Mouse (Mus musculus) adrenal gland, postnatal 36 days (tissue): ENCODE measurements around the gene Sox18. TPM values are rescaled to one million over a fixed set of nuclear protein-coding genes. Genes with fewer than 3 reads are reported as not detected.

Source experiments
- DNase-seq, 2 experiments: peaks; one replicate each; pipeline ENCODE4 v3.0.0; 2021; ENCODE audit warnings: mixed read lengths in 1 of 2
- long read RNA-seq, 2 experiments: library from polyadenylated mRNA; stranded (forward); transcript quantifications; one replicate each; pipeline ENCODE4 v2.0.0; 2021; ENCODE audit warnings: borderline sequencing depth in 2 of 2
- total RNA-seq, 2 experiments: library from RNA; stranded (reverse); gene quantifications; 2 replicates each; pipeline ENCODE4 v1.2.3; 2021

Gene Sox18
- total RNA-seq, result 10 to 100 TPM; 21.9 to 34.6 TPM
- long read RNA-seq, experiment 1, transcript Sox18-201 (2 exons, 1,620 nt), result major isoform, 23 of 26 reads
- long read RNA-seq, experiment 1, partial matches to known transcripts, result 3 of 26 reads
- long read RNA-seq, experiment 1, other reads (novel, unspliced or antisense), result 0 of 26 reads
- long read RNA-seq, experiment 2, transcript Sox18-201 (2 exons, 1,620 nt), result major isoform, 7 of 9 reads
- long read RNA-seq, experiment 2, partial matches to known transcripts, result 2 of 9 reads
- long read RNA-seq, experiment 2, other reads (novel, unspliced or antisense), result 0 of 9 reads

DNA sequence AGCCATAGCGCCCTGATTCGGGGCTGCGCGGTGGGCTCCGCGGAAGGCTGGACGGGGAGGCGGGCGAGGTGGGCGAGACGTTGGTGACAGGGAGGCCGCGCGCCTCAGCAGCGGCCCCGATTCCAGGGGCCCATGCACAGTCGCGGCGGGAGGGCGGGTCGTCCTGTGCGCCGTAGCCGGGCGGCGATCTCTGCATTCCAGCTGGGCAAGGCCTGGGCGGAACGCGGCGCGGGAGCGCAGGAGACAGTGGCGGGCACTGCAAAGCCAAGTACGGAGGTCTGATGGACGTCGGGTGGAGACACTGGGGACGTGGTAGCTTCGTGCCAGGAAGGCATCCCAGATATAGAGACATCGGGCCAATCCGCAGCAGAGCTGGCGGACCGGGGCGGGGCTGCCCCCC, at the start of gene Sox18:
Sox18 (minus strand) TSS at position 315 of the 400 bp plus-strand sequence.
- peak; percentile 68 to 78 for DNase-seq

DNA sequence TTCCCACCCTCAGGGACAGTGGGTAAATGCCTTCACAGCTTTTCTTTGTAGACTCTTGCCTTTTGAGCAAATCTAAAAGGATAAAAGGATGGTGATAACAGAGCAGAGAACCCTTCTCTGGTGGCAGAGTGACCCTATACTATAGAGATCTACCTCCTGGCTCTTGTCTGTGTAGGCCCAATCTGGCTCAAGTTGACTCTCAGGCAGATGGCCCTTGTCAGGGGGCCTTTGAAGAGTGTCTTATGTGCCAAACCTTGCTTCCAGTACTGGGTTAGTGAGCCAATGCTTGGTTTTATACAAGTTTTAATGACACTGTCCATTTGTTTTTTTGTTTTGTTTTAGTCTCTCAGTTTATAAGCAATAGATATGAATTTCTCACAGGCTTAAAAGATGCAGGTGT, 49.8 kb upstream of the Sox18 start:
- DNase-seq, result no peak

DNA sequence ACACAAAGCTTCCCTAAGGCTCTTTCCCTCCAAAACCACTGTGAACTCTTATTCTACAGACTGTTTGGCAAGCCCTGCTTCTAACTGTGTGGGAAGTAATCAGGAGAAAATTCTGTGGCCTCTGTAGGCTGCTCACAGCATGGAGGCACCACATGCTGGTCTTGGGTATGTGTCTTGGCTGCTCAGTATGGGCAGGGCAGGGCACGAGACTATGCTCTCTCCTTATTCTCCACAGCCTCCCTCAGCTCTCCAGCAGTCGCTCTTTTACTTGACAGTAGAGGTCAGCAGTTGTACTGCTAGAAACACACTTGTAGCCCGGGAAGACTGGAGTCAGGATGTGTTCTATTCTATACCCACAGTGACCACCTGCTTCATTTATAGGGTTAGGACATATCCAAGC, 48.6 kb upstream of the Sox18 start:
- DNase-seq, result no peak

DNA sequence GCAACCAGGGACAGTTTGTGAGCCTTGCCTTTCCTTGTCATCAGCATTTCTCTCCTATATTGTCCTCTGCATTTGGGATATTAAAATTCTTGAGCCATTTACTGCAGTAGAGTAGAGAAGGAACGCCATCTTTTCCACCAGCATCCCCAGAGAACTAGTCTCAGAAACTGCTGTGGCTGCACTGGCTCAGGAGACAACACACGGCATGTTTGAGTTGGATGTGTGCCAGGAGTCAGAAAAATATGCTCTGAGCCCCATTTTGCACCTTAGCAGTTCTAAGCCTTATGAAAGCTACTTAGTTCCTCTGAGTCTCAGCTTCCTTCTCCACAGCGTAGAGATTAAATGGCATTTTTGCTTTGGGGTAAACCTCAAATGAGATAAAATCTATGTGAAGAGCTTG, 45.6 kb upstream of the Sox18 start:
- DNase-seq, result no peak

DNA sequence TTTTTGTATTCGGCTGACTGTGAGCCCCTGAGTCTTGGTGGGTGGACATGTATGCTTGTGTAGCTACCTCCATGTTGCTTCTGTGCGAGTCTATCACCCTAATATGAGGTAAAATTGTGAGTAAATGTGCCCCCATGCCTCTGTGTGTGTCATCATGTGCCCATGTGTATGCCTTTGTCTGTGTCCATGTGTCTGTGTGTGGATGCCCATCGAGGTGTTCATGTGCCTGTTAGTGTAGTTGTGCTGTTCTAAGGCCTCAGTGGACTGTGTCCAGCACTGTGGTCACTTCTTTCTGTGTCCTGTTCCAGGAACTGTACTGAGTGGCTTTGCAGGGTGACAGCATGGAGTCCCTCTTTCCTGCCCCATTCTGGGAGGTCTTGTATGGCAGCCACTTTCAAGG, 43.9 kb upstream of the Sox18 start:
- no peak for DNase-seq

DNA sequence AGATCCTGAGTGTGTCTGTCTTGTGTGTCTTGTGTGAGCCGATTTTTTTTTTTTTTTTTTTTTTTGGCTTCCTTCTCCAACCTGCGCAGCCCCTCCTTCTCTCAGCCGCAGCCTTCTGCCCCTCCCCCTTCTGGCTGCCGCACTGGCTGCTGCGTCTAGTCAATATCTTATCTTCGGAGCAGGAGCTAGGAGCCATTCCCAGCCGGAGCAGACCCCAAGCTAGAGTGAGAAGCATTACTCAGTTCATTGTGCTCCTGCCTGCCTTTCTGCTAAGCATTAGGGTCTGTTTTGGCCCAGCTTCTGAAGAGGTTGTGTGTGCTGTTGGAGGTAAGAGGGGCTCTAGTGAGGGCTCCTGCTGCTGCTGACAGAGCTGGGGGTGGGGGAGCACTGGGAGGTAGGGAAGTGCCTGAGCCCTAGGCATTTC, 43.5 kb upstream of the Sox18 start, which contains the start of gene Oprl1:
Oprl1 (plus strand) TSS at position 114 of the 424 bp plus-strand sequence.
- DNase-seq, result peak in 1 of 2 experiments; percentile 29

DNA sequence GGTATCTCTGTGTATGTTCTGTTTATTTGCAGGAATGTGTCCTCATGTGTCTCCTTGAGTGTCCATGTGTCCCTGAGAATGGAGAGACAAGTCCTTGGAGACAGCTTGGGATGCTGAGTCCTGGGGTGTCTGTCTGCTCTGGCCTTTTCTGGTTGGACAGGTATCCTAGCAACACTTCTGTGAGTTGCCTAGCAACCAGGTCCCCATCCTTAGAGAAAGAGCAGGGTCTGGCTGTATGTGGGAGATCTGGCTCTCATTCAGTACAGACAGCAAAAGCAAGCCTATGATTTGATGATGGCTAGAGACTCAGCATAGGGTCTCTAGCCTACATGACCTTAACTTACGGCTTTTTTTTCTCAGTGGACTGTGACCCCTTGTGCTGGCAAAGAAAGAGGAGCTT, 42.3 kb upstream of the Sox18 start:
- DNase-seq, result no peak

DNA sequence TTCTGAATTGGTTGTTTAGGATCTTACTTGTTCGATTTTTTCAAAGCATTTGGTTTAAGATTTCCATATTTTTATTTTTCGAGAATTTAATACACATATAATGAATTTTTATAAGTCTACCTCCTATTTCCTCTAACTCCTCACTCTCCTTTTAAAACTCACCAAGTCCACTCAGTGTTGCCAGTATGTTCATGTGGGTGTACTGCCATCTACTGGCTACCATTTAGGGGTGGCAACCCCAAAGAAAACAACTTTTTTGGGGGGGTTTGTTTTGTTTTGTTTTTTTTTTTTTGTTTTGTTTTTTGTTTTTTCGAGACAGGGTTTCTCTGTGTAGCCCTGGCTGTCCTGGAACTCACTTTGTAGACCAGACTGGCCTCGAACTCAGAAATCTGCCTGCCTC, 35.2 kb upstream of the Sox18 start:
- DNase-seq, result peak; percentile 19 to 39

DNA sequence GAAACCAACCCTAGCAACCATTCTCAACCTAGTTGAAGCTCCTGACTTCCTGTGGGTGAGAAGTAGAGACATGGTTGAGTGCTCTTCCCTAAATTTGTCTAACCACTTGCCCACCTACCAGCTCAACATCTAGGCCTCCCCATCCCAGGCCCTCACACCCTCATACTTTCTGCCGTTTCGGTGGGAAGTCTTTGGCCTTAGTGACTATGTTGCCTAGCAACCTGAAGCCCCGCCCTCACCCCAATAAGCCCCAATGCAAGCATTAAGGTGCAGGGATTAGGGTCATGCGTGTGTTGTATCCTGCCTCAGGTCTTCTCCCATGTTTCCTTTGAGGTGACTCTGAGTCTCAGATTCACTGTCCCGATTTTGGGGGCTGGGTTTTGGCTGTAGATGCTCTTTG, 26.8 kb upstream of the Sox18 start, which contains the start of gene Lkaaear1:
Lkaaear1 (minus strand) TSS at position 202 of the 400 bp plus-strand sequence.
- DNase-seq, result no peak

DNA sequence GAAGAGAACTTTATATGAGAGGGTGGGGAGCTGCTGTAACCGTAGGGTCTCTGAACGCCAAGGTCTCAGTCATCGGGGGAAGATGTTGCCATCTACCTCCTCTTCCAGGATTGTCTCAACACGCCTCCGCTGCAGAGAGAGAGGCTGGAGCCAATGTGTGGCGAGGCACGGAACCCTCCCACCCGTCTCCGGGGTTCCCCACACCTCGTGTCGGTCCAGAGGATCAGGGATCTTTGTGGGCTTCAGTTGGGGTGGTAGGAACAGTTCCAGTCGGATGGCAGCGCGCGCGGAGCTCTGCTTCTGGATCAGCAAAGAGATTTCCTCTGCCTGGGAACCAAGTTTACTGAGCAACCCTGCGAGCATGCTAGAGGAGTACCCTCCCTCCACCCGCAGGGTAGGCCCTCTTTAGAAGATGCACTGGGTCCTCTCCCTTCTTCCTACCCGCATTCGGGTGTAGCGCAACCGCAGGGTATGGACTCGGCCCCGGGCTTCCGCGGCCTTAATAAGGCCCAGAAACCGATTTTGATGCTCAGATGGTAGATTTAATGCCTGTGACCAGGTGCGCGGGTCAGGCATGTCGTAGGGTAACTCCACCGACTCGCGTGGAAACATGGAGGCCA, 25.5 kb upstream of the Sox18 start:
- no peak for DNase-seq

DNA sequence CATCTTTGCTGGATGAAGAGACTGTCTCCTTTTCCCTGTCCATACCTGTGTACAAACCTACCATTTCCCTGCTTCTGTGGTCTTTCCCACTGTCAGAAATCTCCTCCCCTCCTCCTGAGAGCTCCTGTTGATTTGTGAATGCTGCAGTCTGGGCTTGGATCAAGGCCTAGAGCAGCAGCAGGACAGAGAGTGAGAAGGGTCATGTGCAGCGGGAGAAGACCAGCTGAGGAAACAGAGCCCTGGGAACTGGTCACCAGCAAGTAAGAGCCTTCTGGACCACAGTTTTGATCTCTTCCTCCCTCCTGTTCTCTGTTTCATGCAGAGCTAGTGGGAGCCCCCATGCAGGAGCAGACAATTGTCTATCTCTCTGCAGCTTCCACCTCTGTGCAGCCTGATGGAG, 24.3 kb upstream of the Sox18 start:
- no peak for DNase-seq

DNA sequence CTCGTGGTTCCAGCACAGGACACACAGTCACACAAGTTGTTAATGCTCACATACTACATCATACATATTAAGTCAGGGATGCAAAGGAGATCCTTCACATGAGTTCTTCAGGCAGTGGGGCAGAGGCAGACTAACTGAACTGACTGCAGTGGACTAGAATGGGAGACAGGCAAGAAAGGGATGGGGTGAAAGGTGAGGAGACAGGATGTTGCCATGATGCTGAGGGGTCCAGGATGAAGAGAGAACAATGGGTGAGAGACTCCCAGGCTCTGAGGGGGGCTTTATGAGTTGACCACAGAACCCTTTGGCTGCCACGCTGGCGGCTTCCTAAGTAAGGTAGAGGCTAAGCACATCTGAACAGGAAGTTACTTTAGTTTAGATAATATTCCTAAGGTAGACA, 23.1 kb upstream of the Sox18 start:
- no peak for DNase-seq

DNA sequence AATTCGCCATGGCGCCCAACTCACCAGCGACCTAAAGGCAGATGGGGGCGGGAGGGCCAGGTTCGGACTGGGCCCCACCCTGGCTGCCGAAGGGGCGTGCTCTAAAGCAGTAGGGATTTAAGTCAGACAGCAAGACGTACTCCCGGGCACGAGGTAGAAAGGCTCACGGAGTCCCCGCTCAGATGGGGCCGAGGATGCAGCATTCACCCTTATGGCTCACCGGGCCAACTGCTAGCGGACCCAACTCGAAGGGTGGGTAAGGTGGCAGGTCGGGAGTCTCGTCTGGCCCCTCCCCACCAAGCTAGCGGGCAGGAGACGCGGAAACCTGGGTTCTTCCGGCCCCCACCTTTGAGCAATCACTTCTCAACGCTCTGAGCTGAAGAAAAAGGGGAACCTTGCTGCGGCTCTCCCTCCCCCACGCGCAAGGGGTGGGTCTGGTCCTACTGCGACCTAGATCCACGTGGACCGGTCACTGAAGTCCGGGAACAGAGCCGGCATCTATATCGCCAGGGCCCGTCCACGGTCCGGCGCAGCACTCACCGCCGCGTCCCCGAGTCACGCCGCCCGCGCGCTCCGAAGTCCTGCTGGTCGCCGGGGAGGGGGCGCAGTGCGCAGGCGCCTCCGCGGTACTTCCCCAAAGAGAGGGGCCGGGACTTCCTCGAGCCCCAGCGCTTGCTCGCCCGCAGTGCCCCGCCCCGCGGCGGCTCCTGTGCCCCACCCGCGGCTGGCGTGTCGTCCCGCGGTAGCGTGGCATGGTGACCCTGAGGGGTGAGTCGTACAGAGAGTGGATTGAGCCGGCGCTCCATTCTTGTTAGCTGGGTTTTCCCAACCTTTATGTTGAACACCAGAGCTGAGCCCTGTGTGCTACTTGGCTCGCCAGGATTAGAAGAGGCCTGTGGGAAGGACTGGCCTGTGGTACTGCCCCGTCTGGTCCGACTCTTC, 22.2 kb upstream of the Sox18 start, which contains the start of gene Rgs19:
Rgs19 (minus strand) TSS at position 639 of the 942 bp plus-strand sequence.
- peak; percentile 94 for DNase-seq

DNA sequence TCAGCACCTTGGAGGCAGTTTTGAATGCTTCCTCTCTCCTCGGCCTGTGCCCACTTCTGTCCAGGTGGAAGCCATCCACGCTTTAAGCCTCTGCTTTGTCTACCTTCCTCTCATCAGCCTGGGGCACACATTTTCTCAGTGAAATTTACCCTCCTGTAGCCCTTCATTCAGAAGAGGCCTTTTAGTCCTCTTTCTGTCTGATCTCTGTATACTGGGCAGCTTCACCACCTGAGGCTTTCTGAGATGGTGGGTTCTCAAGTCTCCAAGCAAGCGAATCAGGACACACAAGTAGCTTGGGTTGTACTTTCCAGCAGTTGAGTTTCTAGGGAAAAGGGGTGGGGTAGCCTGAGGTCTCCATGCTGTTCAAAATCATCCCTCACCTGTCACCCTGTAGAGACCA, 20.9 kb upstream of the Sox18 start:
- no peak for DNase-seq

DNA sequence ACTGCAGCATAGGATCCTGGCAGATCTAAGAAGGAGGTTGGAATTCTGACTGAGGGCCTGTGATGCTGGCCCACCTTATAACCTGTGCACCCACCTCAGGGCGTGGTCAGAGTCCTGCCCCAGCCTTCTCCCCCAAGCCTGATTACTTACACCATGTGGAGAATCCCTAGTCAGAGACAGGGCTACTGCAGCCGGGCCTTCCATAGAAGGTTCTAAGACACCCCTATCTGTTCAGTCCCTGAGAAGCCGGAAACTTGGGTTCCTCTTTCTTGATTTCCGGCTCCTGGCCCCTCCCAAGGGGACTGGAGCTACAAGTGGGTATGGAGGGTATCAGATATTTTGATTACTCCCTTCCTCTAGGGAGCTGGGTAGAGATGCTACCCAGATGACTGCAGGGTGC, 20.1 kb upstream of the Sox18 start:
- DNase-seq, result no peak

DNA sequence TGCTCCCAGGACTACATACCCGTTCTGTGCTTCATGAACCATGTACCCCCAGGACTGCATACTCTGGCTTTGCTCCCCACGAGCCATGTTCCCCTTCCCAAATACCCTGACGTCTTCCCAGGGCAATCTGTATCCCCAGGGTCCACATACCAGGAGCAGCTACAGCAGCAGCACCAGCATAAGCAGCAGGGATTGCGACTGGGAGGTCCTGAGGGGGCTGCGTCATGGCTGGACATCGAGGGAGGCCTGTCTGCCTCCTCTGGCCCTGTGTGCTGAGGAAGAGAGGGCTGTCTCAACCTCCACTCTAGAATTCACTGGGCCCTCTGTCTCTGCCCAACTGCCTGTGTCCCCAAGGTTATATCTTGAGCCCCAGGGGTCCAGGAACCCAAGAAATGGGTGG, 19.6 kb upstream of the Sox18 start:
- no peak for DNase-seq

DNA sequence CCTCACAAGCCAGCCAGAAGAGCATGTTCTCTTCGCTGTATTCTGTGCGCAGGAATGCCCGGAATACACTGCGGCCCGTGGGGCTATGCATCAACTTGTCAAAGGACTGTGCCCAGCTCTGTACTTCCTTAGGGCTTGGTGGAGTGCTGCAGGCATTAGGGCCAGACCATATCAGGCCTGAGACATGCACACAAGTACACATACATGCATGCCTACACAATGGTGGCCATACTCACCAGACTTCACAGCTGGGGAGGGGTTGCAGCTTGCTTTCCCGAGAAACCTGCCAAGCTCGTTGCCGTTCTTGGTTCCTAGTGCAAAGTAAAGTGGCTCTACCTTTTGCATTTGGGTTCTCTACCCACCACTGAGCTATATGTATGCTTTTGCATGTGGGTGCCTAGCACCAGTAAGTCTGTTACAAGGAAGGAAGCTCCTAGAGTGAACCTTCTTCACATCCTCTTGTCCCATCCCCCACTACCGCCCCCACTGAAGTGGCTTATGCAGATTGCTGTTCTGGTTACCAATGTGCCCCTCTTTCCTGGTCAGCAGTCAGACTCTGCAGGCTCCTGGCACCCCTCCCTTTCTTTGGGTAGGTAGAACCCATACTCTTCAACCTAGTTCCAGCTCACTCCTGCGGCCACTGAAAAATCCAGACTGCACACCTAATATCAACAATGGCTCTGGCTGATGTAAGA, 18.2 kb upstream of the Sox18 start:
- DNase-seq, result no peak

DNA sequence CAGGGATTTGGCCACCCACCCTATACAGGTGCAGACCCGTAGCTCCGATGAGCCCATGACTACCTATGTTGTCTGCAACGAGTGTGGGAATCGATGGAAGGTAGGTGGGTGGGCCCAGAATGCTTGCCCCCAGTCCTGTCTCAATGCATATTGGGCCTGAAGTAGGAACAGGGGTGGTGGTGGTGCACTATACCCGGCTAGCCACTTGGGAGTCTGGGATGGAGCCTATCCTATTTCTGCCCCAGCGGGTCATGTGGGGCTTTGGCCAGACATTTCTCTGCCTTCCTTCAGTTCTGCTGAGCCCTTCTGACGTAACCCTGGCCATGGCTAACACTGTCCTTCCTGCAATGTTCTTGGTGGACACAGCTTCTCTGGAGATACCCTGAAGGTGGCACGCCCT, 16.1 kb upstream of the Sox18 start:
- no peak for DNase-seq

DNA sequence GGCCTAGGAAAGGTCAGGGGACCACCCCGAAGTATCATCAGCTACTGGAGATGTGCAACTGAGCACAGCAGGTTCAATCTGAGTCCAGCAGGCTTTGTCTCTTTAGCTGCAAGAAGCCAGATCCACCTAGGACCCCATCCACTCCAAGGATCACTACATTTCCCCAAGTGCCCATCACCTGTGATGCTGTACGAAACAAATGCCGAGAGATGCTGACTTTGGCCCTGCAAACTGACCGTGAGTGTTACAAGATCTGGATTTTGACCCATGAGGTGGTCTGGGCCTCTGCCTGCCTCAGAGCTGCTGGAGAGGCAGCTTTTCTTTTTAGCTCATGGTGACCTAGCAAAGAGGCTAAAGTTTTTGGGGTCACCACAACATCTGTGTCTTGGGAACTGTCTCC, 14.2 kb upstream of the Sox18 start:
- DNase-seq, result no peak

DNA sequence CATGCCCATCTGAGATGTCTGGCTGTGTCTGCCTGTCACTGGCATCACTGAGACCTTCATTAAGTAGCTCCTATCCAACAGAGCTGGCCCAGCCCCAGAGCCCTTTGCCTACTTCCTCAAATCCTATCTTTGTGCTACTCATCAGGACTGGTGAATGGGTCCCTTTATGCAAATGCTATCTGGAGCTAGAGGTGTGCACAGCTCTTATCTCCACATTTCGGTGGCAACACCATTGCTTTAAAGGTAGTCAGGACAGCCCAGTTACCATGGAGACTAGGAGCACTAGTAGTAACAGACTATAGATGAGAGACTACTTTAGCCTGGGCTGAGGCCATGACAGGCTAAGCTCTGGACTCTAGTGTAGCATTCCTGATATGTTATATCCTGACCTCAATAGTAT, 13.3 kb upstream of the Sox18 start:
- DNase-seq, result no peak

DNA sequence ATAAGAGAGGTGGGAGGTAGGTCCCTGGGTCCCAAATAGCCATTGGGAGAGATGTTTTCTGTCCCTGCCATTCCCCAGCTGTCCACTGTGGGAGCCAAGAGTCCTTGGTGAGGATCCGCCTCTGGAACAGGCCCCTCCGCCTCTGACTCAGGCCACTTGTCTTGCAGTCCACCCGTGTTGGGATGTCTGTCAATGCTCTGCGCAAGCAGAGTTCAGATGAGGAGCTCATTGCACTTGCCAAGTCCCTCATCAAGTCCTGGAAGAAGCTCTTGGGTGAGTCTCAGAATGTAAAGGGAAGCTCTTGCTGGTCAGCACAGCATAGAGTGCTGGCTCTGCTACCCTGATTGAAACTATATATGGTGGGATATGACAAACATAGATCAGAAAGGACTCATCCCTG, 11.9 kb upstream of the Sox18 start:
- DNase-seq, result no peak

DNA sequence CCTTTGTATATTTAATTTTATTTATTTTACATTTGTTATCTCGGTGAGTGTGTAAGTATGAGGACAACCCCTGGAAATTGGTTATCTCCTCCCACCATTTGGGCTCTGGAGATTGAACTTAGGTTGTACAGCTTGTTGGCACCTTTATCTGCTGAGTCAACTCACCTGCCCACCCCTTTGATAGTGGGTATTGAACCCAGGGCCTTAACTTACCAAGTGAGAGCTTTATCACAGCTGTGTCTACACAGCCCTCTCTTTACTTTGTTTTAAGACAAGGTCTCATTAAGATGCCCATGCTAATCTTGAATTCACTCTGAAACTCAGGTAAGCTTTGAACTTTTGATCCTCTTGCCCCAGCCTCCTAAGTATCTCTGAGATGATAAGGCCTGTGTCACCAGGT, 10.5 kb upstream of the Sox18 start:
- DNase-seq, result no peak
